20 mouse cellular contexts compared by ENCODE assay signal in genomic region chr8:111890911-111891303, GRCm38 (mm10). TPM values are rescaled to one million over a fixed set of nuclear protein-coding genes. Genes with fewer than 3 reads are reported as not detected.
DNase-seq lines count a peak whose midpoint lies in the region; ATAC-seq lines count a peak whose summit lies in the region.
"Had no signal": no experiment of that assay in that cellular context is flagged by ENCODE, and none has a peak within 500 bp of the region (broad histone marks: within the 10 kb centered on the region; RNA-seq: fewer than 3 reads in every experiment).

No protein-coding gene starts in this region.

- no peak for DNase-seq in hindbrain, embryonic 14.5 days (ENCODE audit: low spot score)
- no peak for DNase-seq in lung, adult 18-20 months
- no peak for DNase-seq in embryonic facial prominence, embryonic 10.5 days (ENCODE audit: low spot score)
- no peak for DNase-seq in layer of hippocampus, postnatal 25 days (ENCODE audit: extremely low spot score in 1 of 2, low spot score in 1 of 2)
- DNase-seq in heart, adult 9 months (ENCODE audit: low spot score in 2 of 2): no peak
- DNase-seq: adrenal gland, postnatal 25 days; heart, adult 11 months; heart, postnatal 10 days; kidney, adult 9 months; left cerebral cortex, postnatal 4 days; midbrain, embryonic 14.5 days; thymus, adult 18-20 months had no signal

- H3K36me3 ChIP-seq in hindbrain, embryonic 14.5 days (replicated peaks; ENCODE audit: control insufficient read depth, insufficient read depth): no peaks in the 10 kb centered on the region
- H3K36me3 ChIP-seq in hindbrain, embryonic 16.5 days (ENCODE audit: control insufficient read depth, insufficient read depth, low read length): no peaks in the 10 kb centered on the region
- no peaks in the 10 kb centered on the region for H3K36me3 ChIP-seq in lung, embryonic 16.5 days (ENCODE audit: control insufficient read depth, insufficient read depth, low read length)
- H3K36me3 ChIP-seq in embryonic facial prominence, embryonic 10.5 days (replicated peaks): no peaks in the 10 kb centered on the region
- no peaks in the 10 kb centered on the region for H3K36me3 ChIP-seq in stomach, embryonic 15.5 days
- H3K36me3 ChIP-seq: embryonic facial prominence, embryonic 13.5 days had no signal

- H3K4me3 ChIP-seq in hindbrain, embryonic 14.5 days (replicated peaks; ENCODE audit: low read length): no peak overlapping the region
- H3K4me3 ChIP-seq in hindbrain, embryonic 16.5 days (ENCODE audit: low read length): no peak overlapping the region
- H3K4me3 ChIP-seq in lung, embryonic 16.5 days (ENCODE audit: low read length): peak overlapping the region; percentile 36; the same call in 1 of the 2 replicates
- peak overlapping the region; percentile 48; the same call in 1 of the 2 replicates for H3K4me3 ChIP-seq in embryonic facial prominence, embryonic 10.5 days
- H3K4me3 ChIP-seq in stomach, embryonic 15.5 days (replicated peaks): peak overlapping the region; percentile 20; the same call in 1 of the 2 replicates

- H3K27me3 ChIP-seq in hindbrain, embryonic 14.5 days (ENCODE audit: control insufficient read depth, insufficient read depth, low read length): peaks cover 42% of the 10 kb centered on the region
- peaks cover 26% of the 10 kb centered on the region for H3K27me3 ChIP-seq in hindbrain, embryonic 16.5 days (replicated peaks; ENCODE audit: control insufficient read depth, insufficient read depth, low read length)
- peaks cover 22% of the 10 kb centered on the region for H3K27me3 ChIP-seq in lung, embryonic 16.5 days (ENCODE audit: control insufficient read depth, insufficient read depth, low read depth, low read length)
- H3K27me3 ChIP-seq in embryonic facial prominence, embryonic 10.5 days (replicated peaks; ENCODE audit: low read depth, poor library complexity, severe bottlenecking): peaks cover 67% of the 10 kb centered on the region
- peaks cover 24% of the 10 kb centered on the region for H3K27me3 ChIP-seq in stomach, embryonic 15.5 days (replicated peaks)

- no peak for ATAC-seq in hindbrain, embryonic 14.5 days (ENCODE audit: low FRiP score)
- no peak for ATAC-seq in hindbrain, embryonic 16.5 days
- peak; percentile 79 for ATAC-seq in lung, embryonic 16.5 days (ENCODE audit: low read depth)
- no peak for ATAC-seq in stomach, embryonic 15.5 days (ENCODE audit: insufficient read depth, low FRiP score, low read depth)
- ATAC-seq: activated CD4-positive, CD25-positive, alpha-beta regulatory T cell, adult 4 months had no signal

- no peaks in the 10 kb centered on the region for H3K4me1 ChIP-seq in hindbrain, embryonic 14.5 days (replicated peaks; ENCODE audit: control insufficient read depth, insufficient read depth, low read length)
- peaks cover 5% of the 10 kb centered on the region for H3K4me1 ChIP-seq in hindbrain, embryonic 16.5 days (ENCODE audit: control insufficient read depth, insufficient read depth, low read depth, low read length)
- H3K4me1 ChIP-seq in lung, embryonic 16.5 days (replicated peaks; ENCODE audit: control insufficient read depth, insufficient read depth, low read length): peaks cover 31% of the 10 kb centered on the region
- peaks cover 20% of the 10 kb centered on the region for H3K4me1 ChIP-seq in embryonic facial prominence, embryonic 10.5 days
- peaks cover 17% of the 10 kb centered on the region for H3K4me1 ChIP-seq in stomach, embryonic 15.5 days

- no peak overlapping the region for H3K9ac ChIP-seq in hindbrain, embryonic 14.5 days
- H3K9ac ChIP-seq in hindbrain, embryonic 16.5 days (ENCODE audit: low read depth, low read length): no peak overlapping the region
- H3K9ac ChIP-seq in lung, embryonic 16.5 days (ENCODE audit: low read length): peak overlapping the region; percentile 48
- no peak overlapping the region for H3K9ac ChIP-seq in stomach, embryonic 15.5 days
- H3K9ac ChIP-seq: liver, embryonic 14.5 days had no signal

- 70% methylated on average over 6 of the region's 6 CpGs for WGBS in hindbrain, embryonic 14.5 days
- WGBS in hindbrain, embryonic 16.5 days: 63% methylated on average over 6 of the region's 6 CpGs
- WGBS in lung, embryonic 16.5 days: 44% methylated on average over 6 of the region's 6 CpGs
- WGBS in embryonic facial prominence, embryonic 10.5 days: 60% methylated on average over 6 of the region's 6 CpGs
- WGBS in stomach, embryonic 15.5 days: 56% methylated on average over 6 of the region's 6 CpGs

- H3K27ac ChIP-seq in hindbrain, embryonic 14.5 days: no peak overlapping the region
- no peak overlapping the region for H3K27ac ChIP-seq in hindbrain, embryonic 16.5 days (ENCODE audit: low read depth, low read length)
- peak overlapping the region; percentile 81 for H3K27ac ChIP-seq in lung, embryonic 16.5 days (ENCODE audit: low read length)
- H3K27ac ChIP-seq in embryonic facial prominence, embryonic 10.5 days (replicated peaks): no peak overlapping the region
- H3K27ac ChIP-seq in stomach, embryonic 15.5 days: no peak overlapping the region
- H3K27ac ChIP-seq: embryonic facial prominence, embryonic 13.5 days; liver, embryonic 14.5 days had no signal

- peak overlapping the region; percentile 57; the same call in 1 of the 2 replicates for H3K4me2 ChIP-seq in hindbrain, embryonic 14.5 days (replicated peaks)
- no peak overlapping the region for H3K4me2 ChIP-seq in hindbrain, embryonic 16.5 days (ENCODE audit: low read length)
- peak overlapping the region; percentile 56 for H3K4me2 ChIP-seq in lung, embryonic 16.5 days (ENCODE audit: low read depth, low read length)
- H3K4me2 ChIP-seq in stomach, embryonic 15.5 days: no peak overlapping the region

- H3K9me3 ChIP-seq in hindbrain, embryonic 14.5 days (ENCODE audit: control insufficient read depth, low read length): no peaks in the 10 kb centered on the region
- no peaks in the 10 kb centered on the region for H3K9me3 ChIP-seq in hindbrain, embryonic 16.5 days (ENCODE audit: control insufficient read depth, low read length)
- H3K9me3 ChIP-seq in lung, embryonic 16.5 days (ENCODE audit: control insufficient read depth, low read length): no peaks in the 10 kb centered on the region
- no peaks in the 10 kb centered on the region for H3K9me3 ChIP-seq in embryonic facial prominence, embryonic 10.5 days
- H3K9me3 ChIP-seq in stomach, embryonic 15.5 days: no peaks in the 10 kb centered on the region

RNA-seq across cellular contexts. Expression of gene Tmem170, which starts 14.4 kb away (rescaled TPM):
- 2.8 and 3.7 TPM in 2 replicates for polyA plus RNA-seq in hindbrain, embryonic 14.5 days (2014; fragmentation: Nextera tagmentation; extraction: Ambion mirVana)
- 3.6 and 4.2 TPM in 2 replicates for polyA plus RNA-seq in hindbrain, embryonic 16.5 days (2015; fragmentation: Nextera tagmentation; extraction: Ambion mirVana)
- 10.1 and 10.9 TPM in 2 replicates for polyA plus RNA-seq in lung, embryonic 16.5 days (2015; fragmentation: Nextera tagmentation; extraction: Ambion mirVana)
- polyA plus RNA-seq in embryonic facial prominence, embryonic 10.5 days (2016; fragmentation: Nextera tagmentation; extraction: Ambion mirVana): 10.5 and 11.0 TPM in 2 replicates
- polyA plus RNA-seq in stomach, embryonic 15.5 days (2015; fragmentation: Nextera tagmentation; extraction: Ambion mirVana): 12.8 and 13.3 TPM in 2 replicates
- total RNA-seq in layer of hippocampus, postnatal 25 days (2021): 1 to 10 TPM; 4.1 to 4.3 TPM

RNA-seq across cellular contexts. Expression of gene Chst5, which starts 19.3 kb away (rescaled TPM):
- 2.7 and 4.3 TPM in 2 replicates for polyA plus RNA-seq in hindbrain, embryonic 14.5 days (2014; fragmentation: Nextera tagmentation; extraction: Ambion mirVana)
- 4.4 and 4.9 TPM in 2 replicates for polyA plus RNA-seq in hindbrain, embryonic 16.5 days (2015; fragmentation: Nextera tagmentation; extraction: Ambion mirVana)
- 14.2 and 15.4 TPM in 2 replicates for polyA plus RNA-seq in lung, embryonic 16.5 days (2015; fragmentation: Nextera tagmentation; extraction: Ambion mirVana)
- polyA plus RNA-seq in embryonic facial prominence, embryonic 10.5 days (2016; fragmentation: Nextera tagmentation; extraction: Ambion mirVana): 2.2 and 2.7 TPM in 2 replicates
- polyA plus RNA-seq in stomach, embryonic 15.5 days (2015; fragmentation: Nextera tagmentation; extraction: Ambion mirVana): 2.0 and 2.2 TPM in 2 replicates
- total RNA-seq in layer of hippocampus, postnatal 25 days (2021): under 1 TPM; 0.70 to 0.71 TPM
- total RNA-seq: adrenal gland, postnatal 25 days; CH12.LX; common myeloid progenitor, adult 5-6 weeks; heart, postnatal 10 days had no signal
- polyA plus RNA-seq: activated CD4-positive, CD25-positive, alpha-beta regulatory T cell, adult 4 months had no signal

RNA-seq across cellular contexts. Expression of gene Cfdp1, which starts 36.8 kb away (rescaled TPM):
- 155 and 172 TPM in 2 replicates for polyA plus RNA-seq in hindbrain, embryonic 14.5 days (2014; fragmentation: Nextera tagmentation; extraction: Ambion mirVana)
- polyA plus RNA-seq in hindbrain, embryonic 16.5 days (2015; fragmentation: Nextera tagmentation; extraction: Ambion mirVana): 202 and 210 TPM in 2 replicates
- polyA plus RNA-seq in lung, embryonic 16.5 days (2015; fragmentation: Nextera tagmentation; extraction: Ambion mirVana): 193 and 203 TPM in 2 replicates
- 225 and 237 TPM in 2 replicates for polyA plus RNA-seq in embryonic facial prominence, embryonic 10.5 days (2016; fragmentation: Nextera tagmentation; extraction: Ambion mirVana)
- polyA plus RNA-seq in stomach, embryonic 15.5 days (2015; fragmentation: Nextera tagmentation; extraction: Ambion mirVana): 195 and 208 TPM in 2 replicates
- 10 to 100 TPM; 77.6 to 81.2 TPM for total RNA-seq in layer of hippocampus, postnatal 25 days (2021)

RNA-seq across cellular contexts. Expression of gene Tmem231, which starts 42.8 kb away (rescaled TPM):
- polyA plus RNA-seq in hindbrain, embryonic 14.5 days (2014; fragmentation: Nextera tagmentation; extraction: Ambion mirVana): 15.3 and 19.6 TPM in 2 replicates
- polyA plus RNA-seq in hindbrain, embryonic 16.5 days (2015; fragmentation: Nextera tagmentation; extraction: Ambion mirVana): 19.5 and 21.3 TPM in 2 replicates
- polyA plus RNA-seq in lung, embryonic 16.5 days (2015; fragmentation: Nextera tagmentation; extraction: Ambion mirVana): 17.5 and 19.6 TPM in 2 replicates
- 20.1 and 20.2 TPM in 2 replicates for polyA plus RNA-seq in embryonic facial prominence, embryonic 10.5 days (2016; fragmentation: Nextera tagmentation; extraction: Ambion mirVana)
- polyA plus RNA-seq in stomach, embryonic 15.5 days (2015; fragmentation: Nextera tagmentation; extraction: Ambion mirVana): 10.8 and 13.1 TPM in 2 replicates
- total RNA-seq in layer of hippocampus, postnatal 25 days (2021): 10 to 100 TPM; 11.2 to 11.5 TPM

RNA-seq across cellular contexts. Expression of gene Gabarapl2, which starts 49.6 kb away (rescaled TPM):
- 454 and 472 TPM in 2 replicates for polyA plus RNA-seq in hindbrain, embryonic 14.5 days (2014; fragmentation: Nextera tagmentation; extraction: Ambion mirVana)
- 422 and 469 TPM in 2 replicates for polyA plus RNA-seq in hindbrain, embryonic 16.5 days (2015; fragmentation: Nextera tagmentation; extraction: Ambion mirVana)
- 195 and 218 TPM in 2 replicates for polyA plus RNA-seq in lung, embryonic 16.5 days (2015; fragmentation: Nextera tagmentation; extraction: Ambion mirVana)
- 186 and 194 TPM in 2 replicates for polyA plus RNA-seq in embryonic facial prominence, embryonic 10.5 days (2016; fragmentation: Nextera tagmentation; extraction: Ambion mirVana)
- 189 and 205 TPM in 2 replicates for polyA plus RNA-seq in stomach, embryonic 15.5 days (2015; fragmentation: Nextera tagmentation; extraction: Ambion mirVana)
- 100 to 1,000 TPM; 196 to 239 TPM for total RNA-seq in layer of hippocampus, postnatal 25 days (2021)

Comparison
In these comparisons a context has a peak if more than half of its experiments do, and no peak if none do; other contexts are left out.
1. H3K4me2 ChIP-seq: peak in hindbrain, embryonic 14.5 days (single experiment) and lung, embryonic 16.5 days (single experiment); none in hindbrain, embryonic 16.5 days (single experiment) and stomach, embryonic 15.5 days (single experiment).
2. H3K4me3 ChIP-seq: peak in lung, embryonic 16.5 days (single experiment), embryonic facial prominence, embryonic 10.5 days (single experiment) and stomach, embryonic 15.5 days (single experiment); none in hindbrain, embryonic 14.5 days (single experiment) and hindbrain, embryonic 16.5 days (single experiment).